Mouse (Mus musculus): ENCODE results near the gene Slfn5. TPM values are rescaled to one million over a fixed set of nuclear protein-coding genes. Genes with fewer than 3 reads are reported as not detected.
"Not testable (repeated sequence)": the region's sequence is repeated elsewhere in the genome, so short reads cannot be mapped to it uniquely, and the experiment has no call there.

Slfn5 gene
- polyA plus RNA-seq, 1 experiment from 2014 or later, result 1.0 TPM

GRCm38 (mm10) chr11:82954631-82955030 is 3.5 kb downstream of the Slfn5 start:
- H3K9me3 ChIP-seq (ENCODE audit: control insufficient read depth, low read length), result no peaks in the 10 kb centered on the region
- no peak overlapping the region for H3K27ac ChIP-seq (ENCODE audit: low read depth, low read length)
- no peak overlapping the region for H3K4me3 ChIP-seq (ENCODE audit: low read depth, low read length)
- H3K4me2 ChIP-seq (ENCODE audit: low read depth, low read length), result no peak overlapping the region
- no peak overlapping the region for H3K9ac ChIP-seq (replicated peaks; ENCODE audit: low read depth, low read length)
- no peaks in the 10 kb centered on the region for H3K36me3 ChIP-seq (ENCODE audit: control insufficient read depth, insufficient read depth, low read length)
- H3K4me1 ChIP-seq (ENCODE audit: control insufficient read depth, insufficient read depth, low read length), result no peaks in the 10 kb centered on the region
- peaks cover 18% of the 10 kb centered on the region for H3K27me3 ChIP-seq (ENCODE audit: control insufficient read depth, insufficient read depth, low read length)
- WGBS, result 79% methylated on average over 6 of the region's 6 CpGs
- no peak for ATAC-seq (ENCODE audit: low read depth)

- Histone ChIP-seq H3K4me1 (ENCODE audit: control insufficient read depth, insufficient read depth, low read length) (no peaks in the 10 kb centered on the region), H3K27ac (ENCODE audit: low read depth, low read length) (no peak overlapping the region), H3K4me2 (ENCODE audit: low read depth, low read length) (no peak overlapping the region), H3K9me3 (ENCODE audit: control insufficient read depth, low read length) (no peaks in the 10 kb centered on the region), H3K36me3 (ENCODE audit: control insufficient read depth, insufficient read depth, low read length) (no peaks in the 10 kb centered on the region), H3K4me3 (ENCODE audit: low read depth, low read length) (no peak overlapping the region), H3K9ac (replicated peaks; ENCODE audit: low read depth, low read length) (no peak overlapping the region), H3K27me3 (ENCODE audit: control insufficient read depth, insufficient read depth, low read length) (peaks cover 10% of the 10 kb centered on the region)
- 80% methylated on average over 10 of the region's 10 CpGs for WGBS
- no peak for ATAC-seq (ENCODE audit: low read depth)
Measured at GRCm38 (mm10) chr11:82956925-82957324, 5.8 kb downstream of the Slfn5 start.

GRCm38 (mm10) chr11:82959613-82960012 is 8.5 kb downstream of the Slfn5 start:
- no peak overlapping the region for H3K9ac ChIP-seq (replicated peaks; ENCODE audit: low read depth, low read length)
- H3K27me3 ChIP-seq (ENCODE audit: control insufficient read depth, insufficient read depth, low read length), result no peaks in the 10 kb centered on the region
- no peak for ATAC-seq (ENCODE audit: low read depth)
- H3K4me3 ChIP-seq (ENCODE audit: low read depth, low read length), result no peak overlapping the region
- WGBS, result 24% methylated on average over 4 of the region's 4 CpGs
- H3K27ac ChIP-seq (ENCODE audit: low read depth, low read length), result no peak overlapping the region
- H3K4me1 ChIP-seq (ENCODE audit: control insufficient read depth, insufficient read depth, low read length), result no peaks in the 10 kb centered on the region
- H3K9me3 ChIP-seq (ENCODE audit: control insufficient read depth, low read length), result no peaks in the 10 kb centered on the region
- H3K36me3 ChIP-seq (ENCODE audit: control insufficient read depth, insufficient read depth, low read length), result no peaks in the 10 kb centered on the region
- no peak overlapping the region for H3K4me2 ChIP-seq (ENCODE audit: low read depth, low read length)

GRCm38 (mm10) chr11:82961743-82962142 is 10.6 kb downstream of the Slfn5 start:
- ATAC-seq (ENCODE audit: low read depth), result no peak
- Histone ChIP-seq H3K36me3 (ENCODE audit: control insufficient read depth, insufficient read depth, low read length) (no peaks in the 10 kb centered on the region), H3K27ac (ENCODE audit: low read depth, low read length) (no peak overlapping the region), H3K4me2 (ENCODE audit: low read depth, low read length) (no peak overlapping the region), H3K4me3 (ENCODE audit: low read depth, low read length) (no peak overlapping the region), H3K9me3 (ENCODE audit: control insufficient read depth, low read length) (no peaks in the 10 kb centered on the region), H3K9ac (replicated peaks; ENCODE audit: low read depth, low read length) (no peak overlapping the region), H3K27me3 (ENCODE audit: control insufficient read depth, insufficient read depth, low read length) (no peaks in the 10 kb centered on the region), H3K4me1 (ENCODE audit: control insufficient read depth, insufficient read depth, low read length) (no peaks in the 10 kb centered on the region)
- WGBS, result 78% methylated on average over 2 of the region's 2 CpGs

- Histone ChIP-seq H3K9me3 (ENCODE audit: control insufficient read depth, low read length) (no peaks in the 10 kb centered on the region), H3K27ac (ENCODE audit: low read depth, low read length) (no peak overlapping the region), H3K36me3 (ENCODE audit: control insufficient read depth, insufficient read depth, low read length) (no peaks in the 10 kb centered on the region), H3K9ac (replicated peaks; ENCODE audit: low read depth, low read length) (no peak overlapping the region), H3K4me1 (ENCODE audit: control insufficient read depth, insufficient read depth, low read length) (no peaks in the 10 kb centered on the region), H3K27me3 (ENCODE audit: control insufficient read depth, insufficient read depth, low read length) (no peaks in the 10 kb centered on the region), H3K4me3 (ENCODE audit: low read depth, low read length) (no peak overlapping the region), H3K4me2 (ENCODE audit: low read depth, low read length) (no peak overlapping the region)
- no peak for ATAC-seq (ENCODE audit: low read depth)
- 89% methylated on average over 8 of the region's 8 CpGs for WGBS
Measured at GRCm38 (mm10) chr11:82962215-82962614, 11.1 kb downstream of the Slfn5 start.

GRCm38 (mm10) chr11:82970712-82971589 is 19.8 kb downstream of the Slfn5 start:
- Histone ChIP-seq H3K36me3 (ENCODE audit: control insufficient read depth, insufficient read depth, low read length) (no peaks in the 10 kb centered on the region), H3K27ac (ENCODE audit: low read depth, low read length) (no peak overlapping the region), H3K9me3 (ENCODE audit: control insufficient read depth, low read length) (no peaks in the 10 kb centered on the region), H3K4me1 (ENCODE audit: control insufficient read depth, insufficient read depth, low read length) (0 out of 2 replicates have a peak, but pooled peaks cover 6% of the 10 kb centered on the region), H3K27me3 (ENCODE audit: control insufficient read depth, insufficient read depth, low read length) (no peaks in the 10 kb centered on the region), H3K9ac (replicated peaks; ENCODE audit: low read depth, low read length) (peak overlapping the region; percentile 2; the same call in 1 of the 2 replicates), H3K4me3 (ENCODE audit: low read depth, low read length) (peak overlapping the region; percentile 9; the same call in 1 of the 2 replicates), H3K4me2 (ENCODE audit: low read depth, low read length) (peak overlapping the region; percentile 52)
- peak; percentile 63; the same call in 1 of the 2 replicates for ATAC-seq (ENCODE audit: low read depth)
- 10% methylated on average over 31 of the region's 31 CpGs for WGBS

GRCm38 (mm10) chr11:82971590-82971974 is 20.4 kb downstream of the Slfn5 start:
- no peaks in the 10 kb centered on the region for H3K36me3 ChIP-seq (ENCODE audit: control insufficient read depth, insufficient read depth, low read length)
- H3K4me3 ChIP-seq (ENCODE audit: low read depth, low read length), result no peak overlapping the region
- H3K27ac ChIP-seq (ENCODE audit: low read depth, low read length), result no peak overlapping the region

GRCm38 (mm10) chr11:82973916-82974315 is 22.8 kb downstream of the Slfn5 start:
- H3K27me3 ChIP-seq (ENCODE audit: control insufficient read depth, insufficient read depth, low read length), result no peaks in the 10 kb centered on the region
- WGBS, result 30% methylated on average over 5 of the region's 5 CpGs
- no peak overlapping the region for H3K9ac ChIP-seq (replicated peaks; ENCODE audit: low read depth, low read length)
- H3K36me3 ChIP-seq (ENCODE audit: control insufficient read depth, insufficient read depth, low read length), result no peaks in the 10 kb centered on the region
- no peak for ATAC-seq (ENCODE audit: low read depth)
- H3K9me3 ChIP-seq (ENCODE audit: control insufficient read depth, low read length), result no peaks in the 10 kb centered on the region
- 0 out of 2 replicates have a peak, but pooled peaks cover 6% of the 10 kb centered on the region for H3K4me1 ChIP-seq (ENCODE audit: control insufficient read depth, insufficient read depth, low read length)
- H3K27ac ChIP-seq (ENCODE audit: low read depth, low read length), result no peak overlapping the region
- H3K4me3 ChIP-seq (ENCODE audit: low read depth, low read length), result no peak overlapping the region
- H3K4me2 ChIP-seq (ENCODE audit: low read depth, low read length), result no peak overlapping the region

More at GRCm38 (mm10) chr11:82971590-82971974, 20.4 kb downstream of the Slfn5 start:
- Histone ChIP-seq H3K9me3 (ENCODE audit: control insufficient read depth, low read length) (no peaks in the 10 kb centered on the region), H3K9ac (replicated peaks; ENCODE audit: low read depth, low read length) (no peak overlapping the region; the same call in 1 of the 2 replicates), H3K4me1 (ENCODE audit: control insufficient read depth, insufficient read depth, low read length) (0 out of 2 replicates have a peak, but pooled peaks cover 6% of the 10 kb centered on the region), H3K27me3 (ENCODE audit: control insufficient read depth, insufficient read depth, low read length) (no peaks in the 10 kb centered on the region), H3K4me2 (ENCODE audit: low read depth, low read length) (peak overlapping the region; percentile 52)
- 57% methylated on average over 11 of the region's 11 CpGs for WGBS
- ATAC-seq (ENCODE audit: low read depth), result no peak

GRCm38 (mm10) chr11:82982409-82982808 is 31.3 kb downstream of the Slfn5 start:
- ATAC-seq (ENCODE audit: low read depth); H3K9ac ChIP-seq (replicated peaks; ENCODE audit: low read depth, low read length); H3K27me3 ChIP-seq (ENCODE audit: control insufficient read depth, insufficient read depth, low read length); H3K4me2 ChIP-seq (ENCODE audit: low read depth, low read length); H3K36me3 ChIP-seq (ENCODE audit: control insufficient read depth, insufficient read depth, low read length); H3K4me3 ChIP-seq (ENCODE audit: low read depth, low read length); H3K27ac ChIP-seq (ENCODE audit: low read depth, low read length); H3K4me1 ChIP-seq (ENCODE audit: control insufficient read depth, insufficient read depth, low read length); H3K9me3 ChIP-seq (ENCODE audit: control insufficient read depth, low read length): not testable (repeated sequence)
- 98% methylated on average over 2 of the region's 2 CpGs for WGBS
